Mouse (Mus musculus): ENCODE data around the gene 1700017B05Rik.

DNA sequence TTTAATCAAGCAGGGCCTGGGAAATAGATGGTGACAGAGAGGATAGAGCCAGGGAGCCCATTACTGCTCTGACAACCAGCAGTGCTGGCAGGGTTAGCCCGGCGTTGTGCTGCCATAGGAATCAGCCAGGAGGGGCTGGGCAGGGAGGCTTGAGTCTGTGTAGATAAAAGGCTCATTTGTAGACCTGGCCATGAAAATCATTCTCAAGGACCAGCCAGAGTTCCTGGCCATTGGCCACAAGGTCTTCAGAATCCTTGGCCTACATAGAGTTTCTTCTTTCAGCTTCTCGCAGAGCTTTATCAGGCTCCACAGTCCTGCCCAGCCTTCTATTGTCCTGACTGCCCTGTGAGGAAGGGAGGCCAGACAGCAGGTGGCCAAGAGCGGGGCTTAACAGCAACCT lies 17.0 kb upstream of the 1700017B05Rik start:
- TF ChIP-seq CHD2 (IDR thresholded peaks at IDR 0.05; ENCODE audit: low read depth, low read length) (no peak), ZNF384 (IDR thresholded peaks at IDR 0.05; ENCODE audit: low read depth, low read length) (no peak), MAFK (IDR thresholded peaks at IDR 0.05; ENCODE audit: insufficient read depth, low read depth, low read length) (no peak)
